Mouse (Mus musculus) intestine, postnatal 0 days (tissue): ENCODE results near the gene Rsph1. TPM values are rescaled to one million over a fixed set of nuclear protein-coding genes. Genes with fewer than 3 reads are reported as not detected.

ENCODE experiments used
- ATAC-seq: fragments of 200-750 bp; cut with Nextera tagmentation; 2 replicates; pipeline ENCODE4 v1.8.0; 2017; ENCODE audit warnings: mild to moderate bottlenecking, moderate TSS enrichment, moderate library complexity
- H3K27ac ChIP-seq: fragments of 300-500 bp; sonication (generic); 2 replicates; pipeline ENCODE4 v1.5.1; 2014; ENCODE audit warnings: mild to moderate bottlenecking, low read depth, low read length, moderate library complexity
- H3K27me3 ChIP-seq: fragments of 300-500 bp; sonication (generic); replicated peaks from 2 replicates; pipeline ENCODE4 v1.6.1; 2014; ENCODE audit warnings: low read length, mixed read lengths; ENCODE audit not compliant: control insufficient read depth, insufficient read depth
- H3K36me3 ChIP-seq: fragments of 300-500 bp; sonication (generic); 2 replicates; pipeline ENCODE4 v1.6.1; 2014; ENCODE audit warnings: mild to moderate bottlenecking, moderate library complexity; ENCODE audit not compliant: control insufficient read depth, insufficient read depth
- H3K4me1 ChIP-seq: fragments of 300-500 bp; sonication (generic); replicated peaks from 2 replicates; pipeline ENCODE4 v1.6.1; 2014; ENCODE audit warnings: antibody characterized with exemption, low read length, mixed read lengths; ENCODE audit not compliant: control insufficient read depth, insufficient read depth
- H3K4me2 ChIP-seq: fragments of 300-500 bp; sonication (generic); replicated peaks from 2 replicates; pipeline ENCODE4 v1.6.1; 2014; ENCODE audit warnings: low read depth, mild to moderate bottlenecking, moderate library complexity
- H3K4me3 ChIP-seq: fragments of 300-500 bp; sonication (generic); 2 replicates; pipeline ENCODE4 v1.5.1; 2014; ENCODE audit warnings: low read depth, low read length
- H3K9ac ChIP-seq: fragments of 300-500 bp; sonication (generic); 2 replicates; pipeline ENCODE4 v1.6.1; 2014; ENCODE audit warnings: mild to moderate bottlenecking, low read depth, low read length
- H3K9me3 ChIP-seq: fragments of 300-500 bp; sonication (generic); 2 replicates; pipeline ENCODE4 v1.6.1; 2016; ENCODE audit warnings: mixed run types; ENCODE audit not compliant: control insufficient read depth
- CTCF ChIP-seq: sonication (generic); IDR thresholded peaks from 2 replicates; pipeline ENCODE4 v1.5.1; 2016; ENCODE audit warnings: low read depth, mild to moderate bottlenecking, control low read depth, antibody characterized with exemption, moderate library complexity
- WGBS: fragments of 180-500 bp; shearing (Covaris S2); extraction: QIAGEN DNeasy Blood & Tissue Kit; methylation state at CpG from one replicate; pipeline ENCODE4 v1.1.7; 2014; 5-methylcytosine and 5-hydroxymethylcytosine counted together
- polyA plus RNA-seq: library from polyadenylated mRNA; unstranded; fragments of >200 nt; fragmentation: Nextera tagmentation; extraction: Ambion mirVana; gene quantifications from 2 replicates; pipeline ENCODE4 v1.2.1, GENCODE M21; 2015

Rsph1 gene
- polyA plus RNA-seq, 1 experiment from 2014 or later = 0.66 TPM

- H3K9me3 ChIP-seq = no peaks in the 10 kb centered on the region
- H3K4me2 ChIP-seq = no peak overlapping the region
- no peak overlapping the region for H3K4me3 ChIP-seq
- no peak for ATAC-seq
- no peaks in the 10 kb centered on the region for H3K27me3 ChIP-seq
- H3K36me3 ChIP-seq = no peaks in the 10 kb centered on the region
- 93% methylated on average over 5 of the region's 5 CpGs for WGBS
- no peak for TF ChIP-seq CTCF
- H3K4me1 ChIP-seq = no peaks in the 10 kb centered on the region
- H3K9ac ChIP-seq = no peak overlapping the region
- no peak overlapping the region for H3K27ac ChIP-seq
These were observed 13.4 kb downstream of the Rsph1 start for GRCm38 (mm10) chr17:31263770-31264169.

- Histone ChIP-seq H3K27ac (no peak overlapping the region), H3K36me3 (no peaks in the 10 kb centered on the region), H3K27me3 (no peaks in the 10 kb centered on the region), H3K4me2 (no peak overlapping the region), H3K9ac (no peak overlapping the region), H3K9me3 (no peaks in the 10 kb centered on the region), H3K4me3 (no peak overlapping the region), H3K4me1 (no peaks in the 10 kb centered on the region)
- 74% methylated on average over 5 of the region's 5 CpGs for WGBS
- TF ChIP-seq CTCF = no peak
- ATAC-seq = no peak
These were observed 14.5 kb downstream of the Rsph1 start for GRCm38 (mm10) chr17:31262715-31263114.

GRCm38 (mm10) chr17:31261352-31261751 lies 15.8 kb downstream of the Rsph1 start:
- no peaks in the 10 kb centered on the region for H3K27me3 ChIP-seq
- H3K4me1 ChIP-seq = no peaks in the 10 kb centered on the region
- H3K36me3 ChIP-seq = no peaks in the 10 kb centered on the region
- no peak overlapping the region for H3K9ac ChIP-seq
- no peak overlapping the region for H3K4me3 ChIP-seq
- WGBS = 72% methylated on average over 6 of the region's 6 CpGs
- ATAC-seq = no peak
- TF ChIP-seq CTCF = no peak
- H3K9me3 ChIP-seq = no peaks in the 10 kb centered on the region
- H3K27ac ChIP-seq = no peak overlapping the region
- no peak overlapping the region for H3K4me2 ChIP-seq

GRCm38 (mm10) chr17:31260430-31260829 lies 16.8 kb downstream of the Rsph1 start:
- Histone ChIP-seq H3K27ac (no peak overlapping the region), H3K4me2 (no peak overlapping the region), H3K36me3 (no peaks in the 10 kb centered on the region), H3K4me3 (no peak overlapping the region), H3K9me3 (no peaks in the 10 kb centered on the region), H3K4me1 (no peaks in the 10 kb centered on the region), H3K27me3 (no peaks in the 10 kb centered on the region), H3K9ac (no peak overlapping the region)
- no peak for TF ChIP-seq CTCF
- no peak for ATAC-seq
- 61% methylated on average over 7 of the region's 7 CpGs for WGBS

- Histone ChIP-seq H3K4me1 (no peaks in the 10 kb centered on the region), H3K36me3 (no peaks in the 10 kb centered on the region), H3K4me2 (no peak overlapping the region), H3K9me3 (no peaks in the 10 kb centered on the region), H3K9ac (no peak overlapping the region), H3K27ac (no peak overlapping the region), H3K27me3 (no peaks in the 10 kb centered on the region), H3K4me3 (no peak overlapping the region)
- no peak for ATAC-seq
- WGBS = 77% methylated on average over 4 of the region's 4 CpGs
- peak; percentile 51 for TF ChIP-seq CTCF
These were observed 17.4 kb downstream of the Rsph1 start for GRCm38 (mm10) chr17:31259825-31260224.

GRCm38 (mm10) chr17:31259145-31259544 lies 18.0 kb downstream of the Rsph1 start:
- H3K4me3 ChIP-seq = no peak overlapping the region
- 88% methylated on average over 4 of the region's 4 CpGs for WGBS
- TF ChIP-seq CTCF = no peak
- no peaks in the 10 kb centered on the region for H3K36me3 ChIP-seq
- no peaks in the 10 kb centered on the region for H3K9me3 ChIP-seq
- no peak overlapping the region for H3K4me2 ChIP-seq
- no peaks in the 10 kb centered on the region for H3K27me3 ChIP-seq
- ATAC-seq = no peak
- H3K27ac ChIP-seq = no peak overlapping the region
- H3K9ac ChIP-seq = no peak overlapping the region
- H3K4me1 ChIP-seq = no peaks in the 10 kb centered on the region

- Histone ChIP-seq H3K4me2 (no peak overlapping the region), H3K4me3 (no peak overlapping the region), H3K4me1 (no peaks in the 10 kb centered on the region), H3K27ac (no peak overlapping the region), H3K36me3 (no peaks in the 10 kb centered on the region), H3K9ac (no peak overlapping the region), H3K9me3 (no peaks in the 10 kb centered on the region), H3K27me3 (no peaks in the 10 kb centered on the region)
- TF ChIP-seq CTCF = no peak
- 91% methylated on average over 9 of the region's 9 CpGs for whole genome bisulfite sequencing
- no peak for ATAC-seq
These were observed 18.8 kb downstream of the Rsph1 start for GRCm38 (mm10) chr17:31258310-31258865.
